Mouse (Mus musculus) small intestine, adult 2 months (tissue): Measurements from ENCODE around the gene Gcnt7. TPM values are rescaled to one million over a fixed set of nuclear protein-coding genes. Genes with fewer than 3 reads are reported as not detected.

Experiments used
- H3K27ac ChIP-seq: fragments of 200-500 bp; 2 replicates; pipeline ENCODE4 v1.5.1; 2012; ENCODE audit warnings: low read depth, low read length, control low read depth, inconsistent platforms; ENCODE audit not compliant: insufficient read depth
- H3K27me3 ChIP-seq: fragments of 200-500 bp; 2 replicates; pipeline ENCODE4 v1.6.1; 2012; ENCODE audit warnings: mild to moderate bottlenecking, moderate library complexity, low read length, inconsistent platforms; ENCODE audit not compliant: control insufficient read depth, insufficient read depth
- H3K36me3 ChIP-seq: fragments of 200-500 bp; 2 replicates; pipeline ENCODE4 v1.6.1; 2012; ENCODE audit warnings: mild to moderate bottlenecking, low read length, control low read depth, inconsistent platforms; ENCODE audit not compliant: control insufficient read depth, insufficient read depth
- H3K4me1 ChIP-seq: fragments of 200-500 bp; 2 replicates; pipeline ENCODE4 v1.6.1; 2012; ENCODE audit warnings: low read length, inconsistent platforms, mixed read lengths; ENCODE audit not compliant: control insufficient read depth, insufficient read depth, insufficient read length
- H3K4me3 ChIP-seq: fragments of 200-500 bp; 2 replicates; pipeline ENCODE4 v1.5.1; 2012; ENCODE audit warnings: low read depth, mild to moderate bottlenecking, control low read depth, inconsistent platforms, low read length, moderate library complexity
- CTCF ChIP-seq: fragments of 200-500 bp; IDR thresholded peaks from 2 replicates; pipeline ENCODE4 v1.5.1; 2012; ENCODE audit warnings: low read depth, mild to moderate bottlenecking, control low read depth, inconsistent platforms, low read length, moderate library complexity, mixed read lengths; ENCODE audit not compliant: insufficient replicate concordance, insufficient read length; ENCODE audit errors: extremely low read depth
- POLR2A ChIP-seq: fragments of 200-500 bp; IDR thresholded peaks from 2 replicates; pipeline ENCODE4 v1.6.1; 2012; ENCODE audit warnings: low read depth, mild to moderate bottlenecking, control low read depth, inconsistent platforms, low read length, moderate library complexity
- WGBS: fragments of 180-500 bp; shearing (Covaris S2); methylation state at CpG from one replicate; pipeline ENCODE4 v1.1.7; 2018; 5-methylcytosine and 5-hydroxymethylcytosine counted together
- polyA plus RNA-seq: library from polyadenylated mRNA; depleted of rRNA; stranded (reverse); fragments of >200 nt; gene quantifications from 2 replicates; pipeline ENCODE4 v1.2.3, GENCODE M21; 2012

Gene Gcnt7
- polyA plus RNA-seq, 1 experiment = not detected

GRCm38 (mm10) chr2:172484696-172485370 is 26.4 kb upstream of the Gcnt7 start:
- no peak overlapping the region for H3K27ac ChIP-seq
- TF ChIP-seq POLR2A = no peak
- no peak for TF ChIP-seq CTCF
- H3K36me3 ChIP-seq = no peaks in the 10 kb centered on the region
- H3K27me3 ChIP-seq = no peaks in the 10 kb centered on the region
- 24% methylated on average over 12 of the region's 12 CpGs for WGBS
- no peaks in the 10 kb centered on the region for H3K4me1 ChIP-seq
- no peak overlapping the region for H3K4me3 ChIP-seq

DNA sequence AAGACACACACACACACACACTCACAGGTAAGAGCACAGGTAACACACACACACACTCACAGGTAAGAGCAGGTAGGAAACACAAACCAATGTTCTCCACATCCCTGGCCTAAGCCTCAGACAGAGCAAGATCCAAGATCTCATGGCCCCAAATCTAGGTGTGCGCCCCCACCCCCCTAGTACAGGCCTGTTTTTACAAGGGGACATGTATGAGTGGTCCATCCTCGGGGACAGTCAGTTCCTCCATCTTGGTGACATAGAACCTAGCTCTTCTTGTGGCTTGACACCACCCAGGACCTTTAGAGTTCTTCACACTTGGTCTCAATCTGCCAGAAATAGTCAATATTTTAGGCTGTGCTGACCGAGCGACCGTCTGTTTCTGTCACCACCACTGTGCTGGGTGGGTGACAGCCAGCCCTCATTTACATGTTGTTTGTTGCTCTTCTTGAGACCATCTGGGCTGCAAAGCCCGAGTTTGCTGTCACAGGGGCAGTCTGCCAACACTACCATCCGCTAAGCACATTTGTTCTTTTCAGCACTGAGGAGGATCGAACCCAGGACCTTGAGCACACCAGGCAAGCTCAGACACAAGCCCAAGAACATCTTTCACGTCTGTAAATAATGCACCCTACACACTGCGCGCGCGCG is 25.5 kb upstream of the Gcnt7 start:
- no peaks in the 10 kb centered on the region for H3K36me3 ChIP-seq
- 84% methylated on average over 14 of the region's 14 CpGs for WGBS
- no peaks in the 10 kb centered on the region for H3K4me1 ChIP-seq
- TF ChIP-seq POLR2A (no peak), CTCF (no peak)
- no peaks in the 10 kb centered on the region for H3K27me3 ChIP-seq
- H3K27ac ChIP-seq = no peak overlapping the region
- no peak overlapping the region for H3K4me3 ChIP-seq

- Histone ChIP-seq H3K36me3 (no peaks in the 10 kb centered on the region), H3K27me3 (no peaks in the 10 kb centered on the region), H3K4me1 (no peaks in the 10 kb centered on the region), H3K4me3 (no peak overlapping the region), H3K27ac (no peak overlapping the region)
- WGBS = 74% methylated on average over 16 of the region's 16 CpGs
- TF ChIP-seq POLR2A = no peak
- TF ChIP-seq CTCF = no peak
Observed at GRCm38 (mm10) chr2:172481654-172482385, 23.4 kb upstream of the Gcnt7 start.

DNA sequence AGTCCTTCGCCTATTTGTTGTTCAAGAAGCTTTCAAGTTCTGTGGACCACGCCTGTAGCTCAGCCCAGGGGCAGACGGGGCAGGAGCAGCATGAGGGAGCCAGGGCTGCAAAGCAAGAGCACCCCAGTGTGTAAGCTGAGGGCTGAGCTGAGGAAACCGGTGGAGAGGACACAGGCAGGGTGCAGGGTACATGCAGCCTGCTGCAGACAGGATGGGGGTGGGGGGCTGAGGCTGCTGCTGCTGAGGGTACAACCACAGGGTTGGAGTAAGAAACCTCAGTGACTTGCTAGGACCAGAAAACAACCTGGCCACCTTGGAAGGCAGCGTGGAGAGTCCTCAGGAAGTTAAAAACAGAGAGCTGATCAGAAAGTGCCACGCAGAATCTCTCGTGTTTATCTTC is 21.9 kb upstream of the Gcnt7 start:
- H3K36me3 ChIP-seq = no peaks in the 10 kb centered on the region
- no peaks in the 10 kb centered on the region for H3K27me3 ChIP-seq
- no peak overlapping the region for H3K27ac ChIP-seq
- H3K4me1 ChIP-seq = no peaks in the 10 kb centered on the region
- H3K4me3 ChIP-seq = no peak overlapping the region
- TF ChIP-seq POLR2A = no peak
- TF ChIP-seq CTCF = no peak
- WGBS = 55% methylated on average over 7 of the region's 7 CpGs

DNA sequence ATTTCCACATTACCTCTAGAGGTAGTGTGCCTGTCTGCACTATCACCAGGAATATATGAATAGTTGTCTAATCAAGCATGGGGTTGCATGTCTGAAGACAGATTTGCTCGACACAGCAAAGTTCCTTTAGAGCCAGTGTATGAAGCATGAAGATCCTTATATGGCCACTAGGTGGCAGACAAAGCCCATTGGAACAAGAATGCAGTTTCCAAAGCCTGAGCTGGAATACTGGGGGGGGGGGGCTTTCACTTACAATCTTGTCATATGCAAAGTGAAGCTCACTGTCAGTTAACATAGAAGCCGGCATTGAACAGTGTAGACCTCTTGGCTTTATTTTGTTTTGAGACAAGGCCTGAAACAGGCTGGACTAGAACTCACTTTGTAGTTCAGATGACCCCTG is 19.5 kb upstream of the Gcnt7 start:
- 6% methylated on average over 2 of the region's 2 CpGs for WGBS
- no peak overlapping the region for H3K27ac ChIP-seq
- no peak for TF ChIP-seq POLR2A
- TF ChIP-seq CTCF = no peak
- H3K4me1 ChIP-seq = no peaks in the 10 kb centered on the region
- H3K36me3 ChIP-seq = no peaks in the 10 kb centered on the region
- H3K4me3 ChIP-seq = no peak overlapping the region
- H3K27me3 ChIP-seq = no peaks in the 10 kb centered on the region

GRCm38 (mm10) chr2:172477350-172477749 is 19.0 kb upstream of the Gcnt7 start:
- Histone ChIP-seq H3K36me3 (no peaks in the 10 kb centered on the region), H3K4me3 (no peak overlapping the region), H3K27ac (no peak overlapping the region), H3K27me3 (no peaks in the 10 kb centered on the region), H3K4me1 (no peaks in the 10 kb centered on the region)
- TF ChIP-seq POLR2A (no peak), CTCF (no peak)
- 32% methylated on average over 2 of the region's 3 CpGs for WGBS

GRCm38 (mm10) chr2:172476707-172477260 is 18.4 kb upstream of the Gcnt7 start:
- Histone ChIP-seq H3K27me3 (no peaks in the 10 kb centered on the region), H3K4me3 (no peak overlapping the region), H3K36me3 (no peaks in the 10 kb centered on the region), H3K4me1 (no peaks in the 10 kb centered on the region), H3K27ac (no peak overlapping the region)
- no peak for TF ChIP-seq POLR2A
- TF ChIP-seq CTCF = no peak
- 22% methylated on average over 10 of the region's 10 CpGs for WGBS
